Mouse (Mus musculus): ENCODE results near the gene Gm5725. TPM values are rescaled to one million over a fixed set of nuclear protein-coding genes. Genes with fewer than 3 reads are reported as not detected.

Gene Gm5725
- not detected for total RNA-seq (2023)

DNA sequence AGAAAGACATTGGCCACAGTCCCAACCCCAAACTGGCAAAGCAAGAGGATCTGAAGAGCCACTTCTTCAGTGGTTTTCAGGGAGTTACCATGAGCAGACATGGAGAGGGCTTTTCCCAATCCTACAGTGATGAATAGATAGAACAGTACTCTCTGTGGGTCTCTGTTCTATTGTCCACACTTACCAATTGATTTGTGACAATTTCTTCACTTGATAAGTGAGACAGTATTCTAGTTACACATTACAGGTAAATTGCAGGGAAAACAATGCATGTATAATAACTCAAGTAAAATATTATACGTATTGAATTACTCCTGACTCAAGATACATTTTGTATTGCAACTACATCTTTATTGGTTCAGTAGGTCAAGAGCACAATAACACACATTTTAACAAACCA is at the start of gene Gm5725:
Gene Gm5725, minus strand, starts transcription at position 101 of the 400 bp plus-strand sequence.

GRCm38 (mm10) chr7:21832051-21832450 is 12.0 kb downstream of the Gm5725 start, which contains the start of gene Vmn1r135:
Gene Vmn1r135, plus strand, starts transcription at chr7:21832351.

DNA sequence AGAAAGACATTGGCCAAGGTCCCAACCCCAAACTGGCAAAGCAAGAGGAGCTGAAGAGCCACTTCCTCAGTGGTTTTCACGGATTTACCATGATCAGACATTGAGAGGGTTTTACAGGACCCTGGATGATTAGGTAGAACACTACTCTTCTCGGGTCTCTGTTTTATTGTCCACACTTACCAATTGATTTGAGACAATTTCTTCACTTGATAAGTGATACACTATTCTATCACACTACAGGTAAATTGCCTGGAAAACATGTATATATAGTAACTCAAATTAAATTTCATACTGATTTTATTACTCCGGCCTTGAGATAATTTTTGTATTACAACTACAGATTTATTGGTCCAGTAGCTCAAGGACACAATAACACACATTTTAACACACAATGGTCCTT is 47.4 kb downstream of the Gm5725 start, which contains the start of gene Gm4177:
Gene Gm4177, minus strand, starts transcription at position 101 of the 400 bp plus-strand sequence.

Other genes with a start within 250 kb of the Gm5725 start
- gene Vmn1r132, start 230.2 kb downstream of the Gm5725 start, total RNA-seq (2023) = not detected
- gene Gm4175, start 82.8 kb downstream of the Gm5725 start, total RNA-seq (2023) = not detected
- not detected for gene Gm4177, start 47.5 kb downstream of the Gm5725 start, total RNA-seq (2023)
- gene Vmn1r135, start 11.9 kb downstream of the Gm5725 start, total RNA-seq (2023) = not detected
- not detected for gene Gm5891, start 77.0 kb upstream of the Gm5725 start, total RNA-seq (2023)
- gene Vmn1r137, start 150.3 kb upstream of the Gm5725 start, total RNA-seq (2023) = not detected
- not detected for gene Vmn1r138, start 184.6 kb upstream of the Gm5725 start, total RNA-seq (2023)
- not detected for gene Gm6176, start 212.0 kb upstream of the Gm5725 start, total RNA-seq (2023)
- gene Vmn1r139, start 224.8 kb upstream of the Gm5725 start, total RNA-seq (2023) = not detected

Data from T-cell, adult 66 days (primary cell).